Mouse (Mus musculus) kidney, postnatal 36 days (tissue): ENCODE results near the gene Gm21969.
A peak's percentile ranks its signal among the peaks of the same experiment; 100 is the strongest.

ENCODE experiments used
- DNase-seq, 2 experiments: peaks; one replicate each; pipeline ENCODE4 v3.0.0; 2021 to 2022; ENCODE audit warnings: mixed read lengths in 2 of 2

The Gm21969 gene

GRCm38 (mm10) chr4:139661897-139662296, 58.9 kb downstream of the Gm21969 start:
- no peak for DNase-seq

GRCm38 (mm10) chr4:139667632-139668031, 64.6 kb downstream of the Gm21969 start:
- peak; percentile 28 to 57 for DNase-seq

GRCm38 (mm10) chr4:139669847-139670246, 66.9 kb downstream of the Gm21969 start:
- DNase-seq = peak; percentile 59 to 83

- no peak for DNase-seq
Measured at GRCm38 (mm10) chr4:139675696-139676095, 72.7 kb downstream of the Gm21969 start.

- DNase-seq = peak; percentile 12 to 52
Measured at GRCm38 (mm10) chr4:139683728-139684638, 81.0 kb downstream of the Gm21969 start.

GRCm38 (mm10) chr4:139684639-139685017, 81.6 kb downstream of the Gm21969 start:
- DNase-seq = peak; percentile 39 to 81

GRCm38 (mm10) chr4:139688058-139688457, 85.1 kb downstream of the Gm21969 start:
- no peak for DNase-seq

GRCm38 (mm10) chr4:139689627-139690269, 86.8 kb downstream of the Gm21969 start:
- DNase-seq = no peak

- DNase-seq = no peak
Measured at GRCm38 (mm10) chr4:139693315-139693714, 90.3 kb downstream of the Gm21969 start.

- DNase-seq = no peak
Measured at GRCm38 (mm10) chr4:139697755-139698154, 94.8 kb downstream of the Gm21969 start.

GRCm38 (mm10) chr4:139698602-139699001, 95.6 kb downstream of the Gm21969 start:
- DNase-seq = no peak

GRCm38 (mm10) chr4:139702914-139703313, 99.9 kb downstream of the Gm21969 start:
- DNase-seq = no peak

- peak in 1 of 2 experiments; percentile 8 for DNase-seq
Measured at GRCm38 (mm10) chr4:139703468-139703867, 100.5 kb downstream of the Gm21969 start.

GRCm38 (mm10) chr4:139705986-139706385, 103.0 kb downstream of the Gm21969 start:
- no peak for DNase-seq

GRCm38 (mm10) chr4:139710467-139711334, 107.7 kb downstream of the Gm21969 start:
- no peak for DNase-seq
